ENCODE assay signal across 16 mouse cellular contexts in the genomic region with DNA sequence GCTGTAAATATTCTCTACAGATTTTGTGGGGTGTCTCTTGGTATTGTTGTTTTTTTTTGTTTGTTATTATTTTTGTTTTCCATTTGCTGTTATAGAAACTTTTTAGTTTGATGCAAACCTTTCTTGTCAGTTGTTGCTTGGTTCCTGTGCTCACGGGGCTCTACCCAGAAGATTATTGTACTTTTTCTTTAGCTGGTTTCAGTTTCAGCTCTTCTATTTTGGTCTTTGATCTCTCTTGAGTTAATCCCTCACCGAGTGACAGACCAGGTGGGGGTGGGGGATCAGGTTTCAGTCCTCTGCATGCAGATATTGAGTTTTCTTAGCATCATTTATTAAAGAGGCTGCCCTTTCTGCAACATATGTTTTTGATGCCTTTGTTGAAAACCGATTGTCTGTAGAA.
A peak's percentile ranks its signal among the peaks of the same experiment; 100 is the strongest.
DNase-seq lines count a peak whose midpoint lies in the region; ATAC-seq and TF ChIP-seq lines count a peak whose summit lies in the region.
"Had no signal": no experiment of that assay in that cellular context is flagged by ENCODE, and none has a peak within 500 bp of the region (broad histone marks: within the 10 kb centered on the region; RNA-seq: fewer than 3 reads in every experiment).

No protein-coding gene starts in this region.

- H3K4me3 ChIP-seq in spleen, adult 2 months (ENCODE audit: extremely low read depth, insufficient read depth, insufficient read length) = no peak overlapping the region
- peak overlapping the region; percentile 8 for H3K4me3 ChIP-seq in myocyte
- H3K4me3 ChIP-seq: heart, embryonic 15.5 days; hindbrain, embryonic 12.5 days; limb, embryonic 12.5 days had no signal

- peak; percentile 33 for DNase-seq in embryo, embryonic 10.5 days (ENCODE audit: low spot score)
- no peak for DNase-seq in embryo, embryonic 10 days (ENCODE audit: low spot score)
- DNase-seq in spleen, adult 2 months (ENCODE audit: low read depth in 1 of 2, low spot score in 2 of 2) = peak; percentile 23 to 52
- no peak for DNase-seq in spleen, postnatal 10 days (ENCODE audit: low spot score in 2 of 2)
- DNase-seq in heart, adult 11 months = no peak
- no peak for DNase-seq in urinary bladder, adult 2 months (ENCODE audit: low spot score)
- DNase-seq: cerebellum, adult 11-12 months; liver, postnatal 0 days; retina, postnatal 1 day had no signal

- no peaks in the 10 kb centered on the region for H3K27me3 ChIP-seq in spleen, adult 2 months (ENCODE audit: control insufficient read depth, insufficient read depth, low read length)
- no peaks in the 10 kb centered on the region for H3K27me3 ChIP-seq in myocyte (ENCODE audit: control insufficient read depth, insufficient read depth, insufficient read length)
- H3K27me3 ChIP-seq: heart, embryonic 15.5 days; hindbrain, embryonic 12.5 days; limb, embryonic 12.5 days had no signal

- ATAC-seq in activated CD4-positive, CD25-positive, alpha-beta regulatory T cell, adult 4 months = peak; percentile 93
- ATAC-seq: liver, postnatal 0 days; midbrain, embryonic 16.5 days had no signal

- peak overlapping the region; percentile 77 for H3K4me2 ChIP-seq in myocyte (ENCODE audit: low read depth)
- H3K4me2 ChIP-seq: heart, embryonic 15.5 days; hindbrain, embryonic 12.5 days; limb, embryonic 12.5 days had no signal

- WGBS in spleen, adult 2 months = 15% methylated on average over 3 of the region's 3 CpGs

- peaks cover 7% of the 10 kb centered on the region for H3K4me1 ChIP-seq in spleen, adult 2 months (ENCODE audit: control insufficient read depth, insufficient read depth, insufficient read length)
- H3K4me1 ChIP-seq: heart, embryonic 15.5 days; hindbrain, embryonic 12.5 days; limb, embryonic 12.5 days had no signal

- no peak for TF ChIP-seq CTCF in spleen, adult 2 months (IDR thresholded peaks at IDR 0.05; ENCODE audit: extremely low read depth, insufficient read depth, insufficient read length, insufficient replicate concordance)

- no peaks in the 10 kb centered on the region for H3K79me2 ChIP-seq in myocyte (ENCODE audit: control insufficient read depth, insufficient read depth)

- H3ac ChIP-seq in myocyte (ENCODE audit: control insufficient read depth, insufficient read length) = no peak overlapping the region

- H3K36me3 ChIP-seq in spleen, adult 2 months (ENCODE audit: control insufficient read depth, insufficient read depth, low read length) = no peaks in the 10 kb centered on the region
- no peaks in the 10 kb centered on the region for H3K36me3 ChIP-seq in myocyte (ENCODE audit: control insufficient read depth, insufficient read depth)
- H3K36me3 ChIP-seq: heart, embryonic 15.5 days; hindbrain, embryonic 12.5 days; limb, embryonic 12.5 days had no signal

- no peak for TF ChIP-seq POLR2A in spleen, adult 2 months (IDR thresholded peaks at IDR 0.05; ENCODE audit: low read depth, low read length)
- TF ChIP-seq POLR2A in myocyte (IDR thresholded peaks at IDR 0.05; ENCODE audit: insufficient read length, low read depth) = no peak

- no peak overlapping the region for H3K27ac ChIP-seq in spleen, adult 2 months (ENCODE audit: insufficient read depth, low read length)
- H3K27ac ChIP-seq: heart, embryonic 15.5 days; hindbrain, embryonic 12.5 days; kidney, postnatal 0 days; limb, embryonic 12.5 days had no signal

TF ChIP-seq in myocyte, 11 proteins besides CTCF, POLR2A, EP300 and RAD21:
- TF ChIP-seq CEBPB (IDR thresholded peaks at IDR 0.05; ENCODE audit: insufficient read depth, poor library complexity, severe bottlenecking) (no peak), MYOD1 (IDR thresholded peaks at IDR 0.05; ENCODE audit: control insufficient read depth in 1 of 3, insufficient read length in 2 of 3, low read depth in 2 of 3) (peak in 1 of 3 experiments; percentile 6), TCF12 (IDR thresholded peaks at IDR 0.05; ENCODE audit: insufficient read depth, poor library complexity, severe bottlenecking) (peak; percentile 8)

Comparison
In these comparisons a context has a peak if more than half of its experiments do, and no peak if none do; other contexts are left out.
1. DNase-seq: peak in embryo, embryonic 10.5 days (single experiment) and spleen, adult 2 months (2 of 2); none in embryo, embryonic 10 days (single experiment), spleen, postnatal 10 days (0 of 2), heart, adult 11 months (single experiment) and urinary bladder, adult 2 months (single experiment).